Mouse (Mus musculus): Measurements from ENCODE around the gene Slc25a44.
"Not testable (repeated sequence)": the region's sequence is repeated elsewhere in the genome, so short reads cannot be mapped to it uniquely, and the experiment has no call there.

Gene Slc25a44

GRCm38 (mm10) chr3:88410645-88411031 is 14.3 kb downstream of the Slc25a44 start:
- DNase-seq, result no peak

GRCm38 (mm10) chr3:88409741-88410644 is 14.9 kb downstream of the Slc25a44 start, which contains the start of gene Pmf1:
Gene Pmf1, minus strand, starts transcription at chr3:88410331.
- peak; percentile 90 to 91 for DNase-seq

- DNase-seq, result no peak
Observed at GRCm38 (mm10) chr3:88408953-88409352, 16.0 kb downstream of the Slc25a44 start.

- DNase-seq, result no peak
Observed at GRCm38 (mm10) chr3:88407529-88407928, 17.4 kb downstream of the Slc25a44 start.

GRCm38 (mm10) chr3:88407090-88407489 is 17.8 kb downstream of the Slc25a44 start:
- peak; percentile 78 to 80 for DNase-seq

- no peak for DNase-seq
Observed at GRCm38 (mm10) chr3:88403522-88404230, 21.3 kb downstream of the Slc25a44 start.

GRCm38 (mm10) chr3:88398666-88399065 is 26.3 kb downstream of the Slc25a44 start:
- DNase-seq, result peak; percentile 79 to 81

GRCm38 (mm10) chr3:88395742-88396141 is 29.2 kb downstream of the Slc25a44 start:
- no peak for DNase-seq

GRCm38 (mm10) chr3:88395288-88395687 is 29.7 kb downstream of the Slc25a44 start:
- no peak for DNase-seq

GRCm38 (mm10) chr3:88393776-88394375 is 31.1 kb downstream of the Slc25a44 start:
- DNase-seq, result peak; percentile 42 to 57

GRCm38 (mm10) chr3:88384364-88384763 is 40.6 kb downstream of the Slc25a44 start, which contains the start of gene Bglap:
Gene Bglap, minus strand, starts transcription at chr3:88384464.
- DNase-seq, result no peak

- DNase-seq, result not testable (repeated sequence)
Observed at GRCm38 (mm10) chr3:88382383-88382782, 42.6 kb downstream of the Slc25a44 start.

GRCm38 (mm10) chr3:88381389-88382315 is 43.3 kb downstream of the Slc25a44 start:
- not testable (repeated sequence) for DNase-seq

- DNase-seq, result not testable (repeated sequence)
Observed at GRCm38 (mm10) chr3:88378599-88378998, 46.3 kb downstream of the Slc25a44 start, which contains the start of gene Bglap2. Gene Bglap2, minus strand, starts transcription at chr3:88378699.

- not testable (repeated sequence) for DNase-seq
Observed at GRCm38 (mm10) chr3:88376644-88377043, 48.3 kb downstream of the Slc25a44 start.

GRCm38 (mm10) chr3:88375750-88376626 is 49.0 kb downstream of the Slc25a44 start:
- not testable (repeated sequence) for DNase-seq

- not testable (repeated sequence) for DNase-seq
Observed at GRCm38 (mm10) chr3:88372643-88373042, 52.3 kb downstream of the Slc25a44 start, which contains the start of gene Bglap3. Gene Bglap3, minus strand, starts transcription at chr3:88372743.

- peak in 1 of 2 experiments; percentile 20 for DNase-seq
Observed at GRCm38 (mm10) chr3:88368511-88368910, 56.4 kb downstream of the Slc25a44 start.

GRCm38 (mm10) chr3:88367517-88367916 is 57.4 kb downstream of the Slc25a44 start:
- DNase-seq, result not testable (repeated sequence)

- DNase-seq, result not testable (repeated sequence)
Observed at GRCm38 (mm10) chr3:88366830-88367428, 58.0 kb downstream of the Slc25a44 start.

Measured in cerebellum, postnatal 14 days (tissue).